Mouse (Mus musculus): ENCODE results near the gene Slc38a9. TPM values are rescaled to one million over a fixed set of nuclear protein-coding genes. Genes with fewer than 3 reads are reported as not detected.

The Slc38a9 gene
- polyA plus RNA-seq, 1 experiment from 2014 or later = 21.0 TPM

GRCm38 (mm10) chr13:112770528-112771328 lies 110.2 kb downstream of the Slc38a9 start:
- H3K4me2 ChIP-seq (replicated peaks) = no peak overlapping the region
- no peak overlapping the region for H3K27ac ChIP-seq
- H3K9ac ChIP-seq = no peak overlapping the region
- H3K36me3 ChIP-seq (replicated peaks; ENCODE audit: control insufficient read depth, insufficient read depth) = no peaks in the 10 kb centered on the region
- peaks cover 25% of the 10 kb centered on the region for H3K9me3 ChIP-seq (ENCODE audit: control insufficient read depth, low read length)
- no peaks in the 10 kb centered on the region for H3K27me3 ChIP-seq (ENCODE audit: control insufficient read depth, insufficient read depth, low read length)
- WGBS = 26% methylated on average over 11 of the region's 11 CpGs
- H3K4me3 ChIP-seq (replicated peaks; ENCODE audit: low read length) = no peak overlapping the region
- ATAC-seq (ENCODE audit: low FRiP score) (peak; percentile 77; the same call in 1 of the 2 replicates), DNase-seq (ENCODE audit: low spot score) (peak; percentile 44)
- H3K4me1 ChIP-seq (replicated peaks; ENCODE audit: control insufficient read depth, insufficient read depth, low read length) = 0 out of 2 replicates have a peak, but pooled peaks cover 9% of the 10 kb centered on the region

GRCm38 (mm10) chr13:112771447-112772208 lies 111.1 kb downstream of the Slc38a9 start:
- ATAC-seq (ENCODE audit: low FRiP score) = no peak
- no peak for DNase-seq (ENCODE audit: low spot score)
- H3K9ac ChIP-seq = no peak overlapping the region
- no peaks in the 10 kb centered on the region for H3K27me3 ChIP-seq (ENCODE audit: control insufficient read depth, insufficient read depth, low read length)
- 0 out of 2 replicates have a peak, but pooled peaks cover 9% of the 10 kb centered on the region for H3K4me1 ChIP-seq (replicated peaks; ENCODE audit: control insufficient read depth, insufficient read depth, low read length)
- peaks cover 16% of the 10 kb centered on the region for H3K9me3 ChIP-seq (ENCODE audit: control insufficient read depth, low read length)
- H3K27ac ChIP-seq = no peak overlapping the region
- H3K36me3 ChIP-seq (replicated peaks; ENCODE audit: control insufficient read depth, insufficient read depth) = no peaks in the 10 kb centered on the region
- WGBS = 40% methylated on average over 15 of the region's 15 CpGs
- no peak overlapping the region for H3K4me2 ChIP-seq (replicated peaks)
- no peak overlapping the region for H3K4me3 ChIP-seq (replicated peaks; ENCODE audit: low read length)

DNA sequence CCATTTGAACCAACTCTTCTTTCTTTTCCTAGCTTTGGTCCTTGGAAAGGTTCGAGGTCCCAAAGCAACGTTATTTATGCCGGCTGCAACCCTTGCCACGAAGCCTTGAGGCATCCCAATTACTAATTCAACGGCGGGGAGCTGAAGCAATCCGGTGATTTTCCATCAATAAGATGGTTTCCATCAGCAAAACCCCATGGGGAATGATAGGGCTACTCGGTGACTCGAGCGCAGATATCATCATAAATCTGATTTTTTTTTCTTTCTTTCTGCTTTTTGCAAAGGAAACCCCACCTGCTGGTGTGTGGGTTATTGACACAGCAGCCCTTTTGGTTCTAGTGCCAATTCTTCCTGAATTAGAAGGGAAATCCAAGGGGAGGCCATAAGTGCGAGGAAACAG lies 111.7 kb downstream of the Slc38a9 start:
- no peak overlapping the region for H3K4me3 ChIP-seq (replicated peaks; ENCODE audit: low read length)
- DNase-seq (ENCODE audit: low spot score) = no peak
- no peak overlapping the region for H3K27ac ChIP-seq
- no peak overlapping the region for H3K9ac ChIP-seq
- WGBS = 48% methylated on average over 11 of the region's 11 CpGs
- no peaks in the 10 kb centered on the region for H3K36me3 ChIP-seq (replicated peaks; ENCODE audit: control insufficient read depth, insufficient read depth)
- H3K4me2 ChIP-seq (replicated peaks) = no peak overlapping the region
- H3K4me1 ChIP-seq (replicated peaks; ENCODE audit: control insufficient read depth, insufficient read depth, low read length) = 0 out of 2 replicates have a peak, but pooled peaks cover 9% of the 10 kb centered on the region
- no peak for ATAC-seq (ENCODE audit: low FRiP score)
- no peaks in the 10 kb centered on the region for H3K27me3 ChIP-seq (ENCODE audit: control insufficient read depth, insufficient read depth, low read length)
- peaks cover 10% of the 10 kb centered on the region for H3K9me3 ChIP-seq (ENCODE audit: control insufficient read depth, low read length)

DNA sequence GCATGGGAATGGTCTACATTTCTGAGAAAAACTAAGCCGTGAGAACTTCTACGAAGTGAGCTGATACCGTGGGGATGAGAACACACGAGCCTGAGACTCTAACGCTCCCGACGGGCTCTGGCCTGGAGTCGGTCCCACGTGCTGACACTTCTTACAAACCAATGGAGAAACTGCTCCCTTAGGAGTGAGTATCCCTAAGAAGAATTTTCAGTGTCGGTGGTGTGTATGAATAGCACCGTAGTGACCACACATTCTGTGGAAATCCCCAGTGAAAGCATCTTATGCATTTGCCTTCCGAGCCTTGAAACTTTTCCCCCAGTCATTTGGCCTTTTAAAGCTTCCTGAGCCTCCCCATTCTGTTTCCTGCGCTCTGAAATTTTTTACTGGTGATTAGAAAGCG lies 112.3 kb downstream of the Slc38a9 start:
- Histone ChIP-seq H3K4me3 (replicated peaks; ENCODE audit: low read length) (no peak overlapping the region), H3K27ac (no peak overlapping the region), H3K9me3 (ENCODE audit: control insufficient read depth, low read length) (peaks cover 4% of the 10 kb centered on the region), H3K4me2 (replicated peaks) (no peak overlapping the region), H3K4me1 (replicated peaks; ENCODE audit: control insufficient read depth, insufficient read depth, low read length) (0 out of 2 replicates have a peak, but pooled peaks cover 9% of the 10 kb centered on the region), H3K9ac (no peak overlapping the region), H3K27me3 (ENCODE audit: control insufficient read depth, insufficient read depth, low read length) (no peaks in the 10 kb centered on the region), H3K36me3 (replicated peaks; ENCODE audit: control insufficient read depth, insufficient read depth) (no peaks in the 10 kb centered on the region)
- no peak for ATAC-seq (ENCODE audit: low FRiP score)
- no peak for DNase-seq (ENCODE audit: low spot score)
- WGBS = 83% methylated on average over 14 of the region's 14 CpGs

DNA sequence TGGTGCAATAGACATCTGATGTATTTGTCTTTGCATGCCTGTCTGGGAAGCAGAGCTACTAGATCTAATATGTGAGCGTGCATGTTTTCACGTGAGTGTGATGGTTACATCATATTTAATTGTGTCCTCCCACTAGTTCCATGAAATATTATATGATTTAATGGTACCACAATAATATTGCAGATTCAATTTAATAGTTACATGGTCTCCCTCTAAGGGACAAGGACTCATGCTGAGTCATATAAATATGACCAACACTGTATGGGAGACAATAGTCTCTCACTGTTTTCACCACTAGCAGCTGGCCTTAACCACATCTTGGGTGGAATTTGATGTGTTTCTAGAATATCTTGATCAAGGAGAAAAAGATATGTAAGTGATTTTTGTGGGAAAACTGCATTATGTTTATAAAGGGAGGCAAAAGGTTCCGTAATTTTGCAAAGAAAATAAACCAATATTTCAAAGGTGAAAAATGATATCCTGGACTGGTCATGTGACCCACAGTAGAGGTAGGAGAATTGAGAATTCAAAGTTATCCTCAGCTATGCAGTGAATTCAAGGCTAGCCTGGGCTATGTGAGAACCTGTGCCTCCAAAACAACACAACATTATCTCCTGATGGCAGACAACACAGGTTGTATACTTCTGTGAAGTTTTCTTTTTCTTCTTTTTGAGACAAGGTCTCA lies 113.6 kb downstream of the Slc38a9 start:
- Histone ChIP-seq H3K9me3 (ENCODE audit: control insufficient read depth, low read length) (no peaks in the 10 kb centered on the region), H3K27me3 (ENCODE audit: control insufficient read depth, insufficient read depth, low read length) (no peaks in the 10 kb centered on the region), H3K9ac (no peak overlapping the region), H3K27ac (no peak overlapping the region), H3K4me1 (replicated peaks; ENCODE audit: control insufficient read depth, insufficient read depth, low read length) (0 out of 2 replicates have a peak, but pooled peaks cover 9% of the 10 kb centered on the region), H3K4me3 (replicated peaks; ENCODE audit: low read length) (no peak overlapping the region), H3K4me2 (replicated peaks) (no peak overlapping the region), H3K36me3 (replicated peaks; ENCODE audit: control insufficient read depth, insufficient read depth) (no peaks in the 10 kb centered on the region)
- DNase-seq (ENCODE audit: low spot score) (no peak), ATAC-seq (ENCODE audit: low FRiP score) (no peak)
- WGBS = 94% methylated on average over 3 of the region's 3 CpGs

DNA sequence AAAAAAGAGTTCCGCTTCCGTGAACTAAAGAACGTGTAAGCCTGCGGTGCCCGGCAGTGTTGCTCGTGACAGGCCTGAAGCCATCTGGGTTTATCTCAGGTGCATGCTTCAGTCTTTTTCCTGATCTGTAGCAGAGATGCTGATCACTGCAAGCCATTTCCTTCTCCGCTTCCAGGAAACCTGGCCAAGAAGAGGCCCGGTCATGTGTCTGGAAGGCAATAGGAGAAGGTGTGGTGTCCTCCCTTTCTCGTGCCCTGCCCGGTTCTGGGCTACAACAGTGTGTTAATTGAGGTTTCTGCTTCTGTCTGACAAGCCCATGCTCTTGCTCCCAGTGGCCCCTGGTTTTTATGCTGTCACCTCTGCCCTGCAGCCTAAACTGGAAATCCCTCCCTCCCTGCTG lies 115.3 kb downstream of the Slc38a9 start:
- Histone ChIP-seq H3K4me2 (replicated peaks) (no peak overlapping the region), H3K9ac (no peak overlapping the region), H3K4me1 (replicated peaks; ENCODE audit: control insufficient read depth, insufficient read depth, low read length) (0 out of 2 replicates have a peak, but pooled peaks cover 9% of the 10 kb centered on the region), H3K27ac (no peak overlapping the region), H3K4me3 (replicated peaks; ENCODE audit: low read length) (no peak overlapping the region), H3K27me3 (ENCODE audit: control insufficient read depth, insufficient read depth, low read length) (no peaks in the 10 kb centered on the region), H3K36me3 (replicated peaks; ENCODE audit: control insufficient read depth, insufficient read depth) (no peaks in the 10 kb centered on the region), H3K9me3 (ENCODE audit: control insufficient read depth, low read length) (no peaks in the 10 kb centered on the region)
- 93% methylated on average over 10 of the region's 10 CpGs for WGBS
- DNase-seq (ENCODE audit: low spot score) (no peak), ATAC-seq (ENCODE audit: low FRiP score) (no peak)

GRCm38 (mm10) chr13:112778407-112778806 lies 117.9 kb downstream of the Slc38a9 start:
- Histone ChIP-seq H3K36me3 (replicated peaks; ENCODE audit: control insufficient read depth, insufficient read depth) (no peaks in the 10 kb centered on the region), H3K4me1 (replicated peaks; ENCODE audit: control insufficient read depth, insufficient read depth, low read length) (no peaks in the 10 kb centered on the region), H3K4me2 (replicated peaks) (no peak overlapping the region), H3K9ac (no peak overlapping the region), H3K27ac (no peak overlapping the region), H3K4me3 (replicated peaks; ENCODE audit: low read length) (no peak overlapping the region), H3K27me3 (ENCODE audit: control insufficient read depth, insufficient read depth, low read length) (no peaks in the 10 kb centered on the region), H3K9me3 (ENCODE audit: control insufficient read depth, low read length) (no peaks in the 10 kb centered on the region)
- ATAC-seq (ENCODE audit: low FRiP score) (no peak), DNase-seq (ENCODE audit: low spot score) (no peak)
- 95% methylated on average over 5 of the region's 5 CpGs for WGBS

DNA sequence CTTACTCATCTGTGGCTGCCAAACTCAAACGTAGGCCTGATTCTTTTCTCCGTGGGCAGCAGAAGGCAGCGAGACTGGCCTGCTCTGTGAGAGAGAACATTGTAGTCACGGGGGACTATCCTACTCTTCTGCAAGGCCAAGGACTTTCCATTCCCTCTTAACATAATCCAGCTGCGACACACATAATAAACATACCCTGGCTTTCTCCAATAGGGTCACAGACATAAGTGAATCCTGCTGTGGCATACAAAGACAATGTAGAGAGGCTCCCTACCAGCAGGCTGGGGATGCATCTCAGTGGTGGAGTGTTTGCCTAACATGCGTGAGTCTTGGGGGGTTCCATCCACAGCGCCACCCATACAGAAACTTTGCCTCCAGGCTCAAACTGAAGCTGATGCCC lies 124.8 kb downstream of the Slc38a9 start:
- Histone ChIP-seq H3K27ac (no peak overlapping the region), H3K4me2 (replicated peaks) (no peak overlapping the region), H3K36me3 (replicated peaks; ENCODE audit: control insufficient read depth, insufficient read depth) (no peaks in the 10 kb centered on the region), H3K9ac (no peak overlapping the region), H3K9me3 (ENCODE audit: control insufficient read depth, low read length) (no peaks in the 10 kb centered on the region), H3K27me3 (ENCODE audit: control insufficient read depth, insufficient read depth, low read length) (no peaks in the 10 kb centered on the region), H3K4me1 (replicated peaks; ENCODE audit: control insufficient read depth, insufficient read depth, low read length) (no peaks in the 10 kb centered on the region), H3K4me3 (replicated peaks; ENCODE audit: low read length) (no peak overlapping the region)
- 70% methylated on average over 7 of the region's 7 CpGs for WGBS
- no peak for DNase-seq (ENCODE audit: low spot score)
- no peak for ATAC-seq (ENCODE audit: low FRiP score)

DNA sequence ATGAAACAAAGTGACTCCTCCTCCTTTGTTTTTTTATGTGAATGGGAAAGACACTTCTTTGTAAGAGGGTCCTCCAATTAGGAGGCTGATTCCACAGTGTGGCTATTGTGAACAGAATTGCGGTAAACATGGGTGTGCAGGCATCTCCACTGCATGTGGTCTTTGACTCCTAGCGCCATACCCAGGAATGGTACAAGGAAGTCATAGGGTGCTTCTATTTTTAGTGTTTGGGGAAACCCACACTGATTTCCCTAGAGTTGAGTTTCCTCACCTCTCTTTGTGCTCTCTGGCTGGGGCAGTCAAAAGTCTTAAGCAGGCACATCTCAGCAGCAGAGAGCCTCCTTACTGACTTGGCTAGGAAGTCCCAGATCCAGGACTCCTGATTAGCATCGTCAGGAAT lies 125.6 kb downstream of the Slc38a9 start:
- no peak overlapping the region for H3K9ac ChIP-seq
- H3K9me3 ChIP-seq (ENCODE audit: control insufficient read depth, low read length) = no peaks in the 10 kb centered on the region
- no peak overlapping the region for H3K27ac ChIP-seq
- no peaks in the 10 kb centered on the region for H3K4me1 ChIP-seq (replicated peaks; ENCODE audit: control insufficient read depth, insufficient read depth, low read length)
- H3K4me3 ChIP-seq (replicated peaks; ENCODE audit: low read length) = no peak overlapping the region
- H3K27me3 ChIP-seq (ENCODE audit: control insufficient read depth, insufficient read depth, low read length) = no peaks in the 10 kb centered on the region
- no peak for DNase-seq (ENCODE audit: low spot score)
- H3K36me3 ChIP-seq (replicated peaks; ENCODE audit: control insufficient read depth, insufficient read depth) = no peaks in the 10 kb centered on the region
- 42% methylated on average over 3 of the region's 3 CpGs for WGBS
- H3K4me2 ChIP-seq (replicated peaks) = no peak overlapping the region
- no peak for ATAC-seq (ENCODE audit: low FRiP score)

All from hindbrain, embryonic 14.5 days (tissue).